Mouse (Mus musculus): Measurements from ENCODE around the gene Grin2b.

Gene Grin2b

DNA sequence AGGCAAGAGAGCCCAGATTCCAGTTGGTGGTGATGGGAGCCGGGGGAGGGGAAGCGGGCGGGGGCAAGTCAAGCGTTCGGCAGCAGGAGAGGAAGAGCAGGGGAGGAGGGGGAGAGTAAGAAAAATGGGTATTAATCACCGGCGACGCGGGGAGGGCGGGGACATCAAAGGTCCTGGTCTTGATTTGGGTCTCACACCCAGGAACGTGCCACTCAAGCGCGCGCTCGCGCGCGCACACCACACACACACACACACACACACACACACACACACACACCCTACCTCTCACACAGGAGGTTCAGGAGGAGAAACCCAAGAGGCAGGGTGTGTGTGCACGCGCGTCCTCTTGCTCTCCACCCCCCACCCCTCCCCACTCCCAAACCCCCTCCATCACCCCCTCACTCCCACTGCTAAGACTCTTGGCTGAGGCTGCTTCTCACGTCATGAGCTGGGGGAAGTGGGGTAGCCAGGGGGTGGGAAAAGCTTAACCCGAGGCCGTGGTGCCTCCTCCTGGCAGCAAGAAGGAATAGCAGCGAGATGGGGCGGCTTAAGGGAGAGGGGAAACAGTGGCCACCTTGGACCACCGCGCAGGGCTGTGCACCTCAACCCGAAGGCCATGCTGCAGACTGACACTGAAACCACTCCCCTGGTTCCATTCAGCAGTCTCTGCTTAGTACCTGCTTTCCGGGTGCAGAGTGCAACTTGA is at the start of gene Grin2b:
Gene Grin2b, minus strand, starts transcription at position 321 of the 706 bp plus-strand sequence.
- DNase-seq (ENCODE audit: low spot score), result no peak

DNA sequence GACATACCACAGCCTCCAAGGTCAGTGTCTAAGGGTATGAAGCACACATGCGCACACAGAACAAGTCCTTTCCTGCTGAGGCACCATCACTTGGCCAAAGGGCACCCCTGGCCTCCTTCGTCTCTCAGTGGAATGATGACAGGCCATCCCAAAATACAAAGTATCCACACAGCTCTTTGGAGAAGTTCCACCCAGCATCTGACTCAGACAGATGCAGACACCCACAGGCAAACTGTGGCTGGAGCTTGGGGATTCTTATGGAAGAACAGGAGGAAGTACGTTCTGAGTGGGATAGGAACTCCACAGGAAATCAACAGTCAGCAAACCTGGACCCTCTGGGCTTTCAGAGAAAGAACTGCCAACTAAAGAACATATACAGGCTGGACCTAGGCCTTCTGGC is 48.6 kb upstream of the Grin2b start:
- no peak for DNase-seq (ENCODE audit: low spot score)

DNA sequence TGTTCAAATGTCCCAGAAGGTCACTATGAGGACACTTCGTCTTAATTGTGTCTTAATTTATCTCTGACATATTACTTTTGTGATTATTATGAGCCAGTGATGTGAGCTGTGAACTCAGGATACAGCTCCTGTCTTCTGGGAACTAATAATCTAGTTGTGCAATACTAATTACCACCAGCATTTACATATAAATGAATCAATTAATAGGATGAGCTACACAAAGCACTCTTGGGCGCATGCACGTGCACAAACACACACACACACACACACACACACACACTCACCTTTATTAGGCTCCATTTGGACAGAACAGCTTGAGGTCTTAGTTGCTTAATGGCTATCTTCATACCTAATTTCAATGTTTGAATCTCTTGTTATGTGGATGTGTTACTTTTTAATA is 37.1 kb upstream of the Grin2b start:
- DNase-seq (ENCODE audit: low spot score), result no peak

DNA sequence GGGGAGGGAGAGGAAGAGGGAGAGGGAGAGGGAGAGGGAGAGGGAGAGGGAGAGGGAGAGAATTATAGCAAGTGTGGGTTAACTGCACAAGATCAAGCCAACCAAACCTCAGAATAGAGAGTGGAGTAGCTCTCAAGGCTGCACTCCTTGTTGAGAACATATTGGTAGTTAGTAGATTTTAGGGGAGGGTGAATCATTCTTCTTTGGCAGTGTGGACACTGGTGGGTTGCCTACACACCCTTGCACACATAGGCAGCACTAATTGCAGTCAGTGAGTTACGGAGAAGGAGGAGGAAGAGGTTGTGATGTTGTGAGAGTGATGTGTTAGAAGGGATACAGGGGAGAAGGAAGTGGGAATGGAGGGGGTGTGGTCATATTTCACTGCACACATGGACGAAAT is 26.5 kb upstream of the Grin2b start:
- DNase-seq (ENCODE audit: low spot score), result no peak

DNA sequence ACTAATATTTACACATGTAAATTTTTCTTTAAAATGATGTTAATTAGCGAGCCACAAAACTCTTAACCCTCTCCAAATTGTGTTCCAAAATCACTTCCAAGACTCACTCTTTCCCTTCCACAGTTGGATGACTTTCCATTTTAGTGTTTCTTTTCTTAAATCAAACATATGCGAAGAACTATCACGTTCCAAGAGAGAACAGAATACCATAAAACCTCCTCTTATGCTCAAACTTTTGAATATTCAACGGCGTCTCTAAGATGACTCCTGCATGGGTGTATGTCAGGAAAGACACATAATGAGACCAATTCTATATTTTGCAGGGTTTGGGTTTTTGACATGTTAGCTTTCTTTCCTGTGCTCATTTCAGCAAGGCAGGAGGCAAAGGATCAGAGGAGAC is 21.3 kb upstream of the Grin2b start:
- DNase-seq (ENCODE audit: low spot score), result no peak

DNA sequence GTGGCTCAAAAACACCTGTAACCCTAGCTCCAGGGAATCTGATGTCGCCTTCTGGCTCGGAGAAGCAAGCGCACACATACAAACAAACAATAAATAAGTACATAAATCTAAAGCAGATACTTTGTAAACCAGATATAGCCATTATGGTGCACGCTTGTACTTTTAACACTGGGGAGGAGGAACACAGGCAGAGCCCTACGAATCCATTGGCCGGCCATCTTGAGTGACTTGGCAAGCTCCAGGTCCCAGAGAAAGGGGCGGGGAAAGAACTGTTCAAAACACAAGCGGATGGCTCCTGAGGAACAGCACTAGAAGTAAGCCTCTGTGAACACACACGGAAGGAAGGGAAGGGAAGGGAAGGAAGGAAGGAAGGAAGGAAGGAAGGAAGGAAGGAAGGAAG is 4.8 kb upstream of the Grin2b start:
- DNase-seq (ENCODE audit: low spot score), result no peak

DNA sequence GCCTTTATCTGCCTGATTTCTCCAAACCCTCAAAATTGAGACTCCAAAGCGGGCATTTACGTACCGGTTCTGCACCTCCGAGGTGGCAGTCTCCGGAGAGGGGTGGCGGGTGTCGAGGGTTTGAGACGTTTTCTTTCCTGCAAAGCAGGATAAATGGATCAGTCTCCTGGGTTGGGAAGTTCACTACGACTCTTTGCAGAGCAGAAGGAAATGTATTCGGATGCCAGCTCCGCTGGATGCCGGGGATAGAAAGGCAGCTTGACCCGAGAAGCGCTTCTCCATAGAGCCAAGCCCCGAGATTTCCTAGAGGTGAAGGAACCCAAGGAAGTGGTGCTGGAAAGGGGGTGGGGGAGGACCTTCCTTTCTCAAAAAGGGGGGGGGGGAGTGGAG is 515 bp downstream of the Grin2b start:
- DNase-seq (ENCODE audit: low spot score), result no peak

DNA sequence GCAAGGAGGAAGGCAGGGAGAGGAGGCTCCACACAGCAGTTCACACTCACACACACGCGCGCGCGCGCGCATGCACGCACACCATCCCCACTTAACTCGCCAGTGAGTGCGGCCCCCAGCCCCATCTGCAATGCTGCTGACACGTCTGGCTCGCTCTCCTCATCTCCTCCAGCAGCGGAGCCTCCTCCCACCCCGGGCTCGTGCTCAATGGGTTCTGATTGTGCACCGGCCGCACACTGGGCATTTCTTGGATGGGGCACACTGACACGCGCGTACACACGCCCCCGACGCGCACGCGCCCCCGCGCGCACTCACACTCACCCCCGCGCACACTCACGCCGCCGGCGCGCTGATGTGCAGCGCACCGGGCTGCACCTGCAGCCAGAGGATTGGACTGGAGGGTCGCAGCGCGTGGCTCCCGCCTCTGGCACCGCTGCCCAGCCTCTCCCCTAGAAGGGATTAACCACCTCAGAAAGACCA is 1.1 kb downstream of the Grin2b start:
- DNase-seq (ENCODE audit: low spot score), result no peak

DNA sequence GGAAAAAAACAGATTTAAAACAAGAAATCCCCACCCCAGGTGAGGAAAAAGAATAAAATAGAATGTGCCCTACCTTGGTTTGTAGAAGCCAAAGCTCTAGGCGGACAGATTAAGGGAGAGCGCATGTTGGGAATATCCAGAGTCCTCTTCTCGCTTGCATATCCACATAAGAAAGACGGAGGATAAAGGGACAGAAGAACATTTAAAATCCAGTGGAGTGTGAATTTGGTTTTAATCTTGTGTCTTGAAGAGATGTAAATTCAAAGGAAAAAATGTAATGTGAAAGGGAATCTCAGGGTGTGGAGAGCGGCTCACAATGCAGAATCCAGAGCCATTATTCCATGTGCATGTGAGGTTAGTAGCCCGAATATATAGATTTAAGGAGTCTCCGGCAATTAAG is 2.0 kb downstream of the Grin2b start:
- DNase-seq (ENCODE audit: low spot score), result no peak

DNA sequence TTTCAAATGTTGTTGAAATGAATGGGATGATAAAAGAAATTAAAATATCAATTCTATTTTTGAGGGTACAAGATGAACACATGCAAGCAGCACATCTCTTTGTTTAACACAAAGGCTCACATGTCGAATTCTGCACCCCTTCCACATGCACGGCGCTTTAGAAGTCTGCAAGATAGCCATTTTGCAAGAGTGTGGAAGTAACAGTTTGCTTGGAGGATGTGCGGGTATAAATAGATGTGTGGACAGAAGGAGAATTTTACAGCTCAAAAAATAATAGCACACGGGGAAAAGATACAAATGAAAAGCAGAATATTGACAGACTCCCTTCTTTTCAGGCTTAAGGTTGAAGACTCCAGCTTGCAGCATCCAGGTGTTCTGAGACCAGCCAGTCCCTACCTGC is 2.9 kb downstream of the Grin2b start:
- DNase-seq (ENCODE audit: low spot score), result no peak

DNA sequence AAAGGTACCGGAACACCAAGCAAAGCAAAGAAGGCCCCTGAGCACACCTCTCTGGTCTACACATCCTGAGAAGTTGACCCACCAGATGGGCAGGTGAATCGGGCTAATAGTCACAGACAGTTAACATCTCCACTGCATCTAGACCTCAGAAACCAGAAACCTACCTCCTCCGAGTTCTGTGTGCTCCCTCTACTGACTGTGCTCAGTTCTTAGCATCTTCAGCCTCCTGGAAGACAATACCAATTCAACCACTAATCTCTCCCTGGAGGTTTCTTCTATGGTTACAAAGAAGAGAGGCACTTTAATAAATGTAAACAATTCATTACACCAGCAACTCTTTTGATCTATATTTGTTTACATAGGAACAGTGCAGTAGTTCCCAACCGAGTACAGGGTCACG is 6.0 kb downstream of the Grin2b start:
- DNase-seq (ENCODE audit: low spot score), result no peak

DNA sequence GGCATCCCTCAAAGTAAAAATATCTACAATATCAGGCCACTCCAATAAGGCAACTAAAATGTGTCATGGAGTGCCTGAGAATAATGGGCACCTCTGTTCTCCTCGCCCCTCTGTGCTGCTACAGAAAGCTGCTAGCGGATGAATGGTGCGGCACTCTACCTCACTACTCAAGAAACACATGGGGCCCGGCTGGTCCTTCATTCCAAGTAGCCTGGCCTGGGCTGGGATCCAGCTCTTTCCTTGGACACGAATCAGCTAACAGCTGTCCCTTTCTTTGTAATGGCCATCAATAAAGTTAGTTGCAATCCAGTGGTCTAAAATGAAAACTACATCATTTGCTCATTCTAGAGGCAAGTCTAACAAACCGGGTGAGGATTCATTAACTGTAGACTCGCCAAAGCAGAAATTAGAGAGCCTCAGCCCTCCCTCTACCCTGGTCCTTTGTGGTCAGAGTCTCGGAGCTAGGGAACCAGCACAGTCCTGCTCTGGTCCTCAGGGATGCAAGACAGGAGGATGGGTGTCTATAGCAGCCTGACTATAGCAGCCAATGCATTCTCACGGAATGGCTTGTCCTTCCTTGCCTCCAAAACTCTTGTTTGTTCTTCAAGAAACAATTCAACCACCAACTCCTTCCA is 7.8 kb downstream of the Grin2b start:
- peak; percentile 12 for DNase-seq (ENCODE audit: low spot score)

DNA sequence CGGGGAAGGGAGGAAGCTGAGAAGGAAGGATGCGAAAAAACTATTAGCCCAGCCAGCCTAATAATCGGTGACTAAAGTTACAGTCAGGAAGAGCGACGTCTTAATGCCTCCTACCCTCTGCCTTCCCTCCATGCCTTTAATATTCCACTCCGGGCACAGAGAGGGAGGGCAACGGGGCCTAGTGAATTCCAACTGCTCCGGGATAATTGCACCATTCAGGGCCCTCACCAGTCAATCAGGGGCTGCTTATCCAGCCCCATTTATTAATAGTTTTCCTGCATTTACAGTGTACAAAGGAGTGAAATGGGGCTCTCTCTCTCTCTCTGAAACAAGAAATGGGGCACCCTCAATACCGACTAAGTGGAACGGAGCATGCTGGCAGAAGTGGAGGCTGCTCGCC is 11.2 kb downstream of the Grin2b start:
- DNase-seq (ENCODE audit: low spot score), result no peak

DNA sequence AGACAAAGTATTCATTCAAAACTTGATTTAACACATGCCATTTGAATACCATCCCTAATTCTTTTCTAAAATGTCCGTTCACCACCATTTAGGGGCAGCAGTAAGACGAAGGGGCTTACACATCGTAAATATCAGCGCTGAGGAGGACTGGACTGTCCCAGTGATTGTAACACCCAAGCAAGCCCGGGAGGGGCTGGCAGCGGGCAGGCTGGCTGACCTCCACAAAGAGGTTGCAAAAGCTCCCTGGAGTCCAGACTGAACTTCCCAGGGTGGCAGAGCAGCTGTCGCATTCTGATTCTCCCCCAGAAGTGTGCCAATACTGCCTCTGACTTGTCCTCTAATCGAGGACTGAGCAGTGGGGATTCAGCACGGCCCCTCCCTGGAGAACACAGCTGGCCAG is 19.9 kb downstream of the Grin2b start:
- DNase-seq (ENCODE audit: low spot score), result no peak

DNA sequence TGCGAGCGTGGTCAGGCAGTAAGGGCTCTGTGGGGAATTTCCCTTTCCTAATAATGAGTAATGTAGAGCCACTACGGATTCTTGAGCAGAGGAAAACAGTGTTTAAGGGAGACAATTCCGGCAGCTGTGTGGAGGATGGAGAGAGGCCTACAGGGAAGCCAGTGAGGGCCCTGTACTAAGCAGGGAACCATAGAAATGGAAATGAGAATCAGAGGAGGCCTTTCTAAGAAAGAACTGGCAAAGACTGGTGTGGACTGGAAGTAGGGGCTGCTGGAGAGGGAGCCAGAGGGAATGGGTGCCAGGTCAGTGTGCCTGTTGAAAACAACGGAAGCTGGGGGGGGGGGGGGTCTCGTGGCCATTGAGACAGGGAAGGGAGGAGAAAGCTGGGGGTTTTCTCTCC is 23.2 kb downstream of the Grin2b start:
- DNase-seq (ENCODE audit: low spot score), result no peak

DNA sequence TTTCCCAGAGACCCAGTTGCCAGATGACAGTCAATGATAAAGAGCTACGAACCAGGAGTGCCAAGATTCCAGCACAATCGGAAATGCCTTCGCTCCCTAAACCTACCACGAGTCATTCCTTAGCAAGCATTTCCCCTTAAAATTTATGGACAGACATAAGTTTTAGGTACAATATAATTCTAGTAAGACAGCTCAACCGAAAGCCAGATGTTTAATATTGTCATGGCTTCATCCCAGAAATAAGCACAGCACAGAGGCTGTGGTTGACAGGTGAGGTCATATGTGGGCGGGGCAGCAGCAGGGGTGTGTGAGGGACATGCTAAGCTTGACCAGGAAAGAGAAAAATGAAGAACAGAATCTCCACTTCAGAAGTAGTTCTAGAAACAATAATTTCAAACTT is 33.3 kb downstream of the Grin2b start:
- no peak for DNase-seq (ENCODE audit: low spot score)

DNA sequence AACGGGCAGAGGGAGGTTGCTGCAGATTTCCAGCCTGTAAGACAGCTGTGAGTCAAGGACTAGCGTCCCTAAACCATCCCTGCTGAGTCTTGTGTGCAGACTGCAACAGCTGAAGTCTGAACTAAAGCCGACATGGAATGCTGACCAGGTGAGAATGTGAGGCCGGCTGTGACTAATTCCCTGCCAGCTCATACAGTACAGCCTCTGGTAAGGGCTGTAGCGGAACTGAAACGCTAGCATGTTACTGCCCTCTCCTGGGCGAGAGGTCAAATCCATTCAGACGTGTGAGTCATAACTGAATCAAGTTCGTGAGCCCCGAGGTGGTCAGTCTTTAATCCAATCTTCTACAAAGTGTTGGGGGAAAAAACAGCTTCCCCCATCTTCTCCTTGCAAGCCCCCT is 42.9 kb downstream of the Grin2b start:
- DNase-seq (ENCODE audit: low spot score), result peak; percentile 26

DNA sequence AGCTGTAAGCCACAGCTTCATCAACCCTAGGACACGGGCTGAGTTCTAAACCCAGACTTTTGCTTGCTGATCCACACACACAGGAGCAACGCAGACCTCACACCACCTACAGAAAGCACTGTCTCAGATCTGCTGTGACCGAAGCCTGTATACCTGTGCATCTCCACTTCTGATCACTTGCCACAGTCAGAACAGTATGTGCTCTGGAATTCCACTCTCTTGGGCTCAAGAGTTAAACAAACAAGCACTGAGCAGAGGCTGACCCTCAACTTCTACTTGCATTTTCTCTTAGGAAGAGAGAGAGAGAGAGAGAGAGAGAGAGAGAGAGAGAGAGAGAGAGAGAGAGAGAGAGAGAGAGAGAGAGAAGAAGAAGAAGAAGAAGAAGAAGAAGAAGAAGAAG is 50.7 kb downstream of the Grin2b start:
- DNase-seq (ENCODE audit: low spot score), result peak; percentile 14

DNA sequence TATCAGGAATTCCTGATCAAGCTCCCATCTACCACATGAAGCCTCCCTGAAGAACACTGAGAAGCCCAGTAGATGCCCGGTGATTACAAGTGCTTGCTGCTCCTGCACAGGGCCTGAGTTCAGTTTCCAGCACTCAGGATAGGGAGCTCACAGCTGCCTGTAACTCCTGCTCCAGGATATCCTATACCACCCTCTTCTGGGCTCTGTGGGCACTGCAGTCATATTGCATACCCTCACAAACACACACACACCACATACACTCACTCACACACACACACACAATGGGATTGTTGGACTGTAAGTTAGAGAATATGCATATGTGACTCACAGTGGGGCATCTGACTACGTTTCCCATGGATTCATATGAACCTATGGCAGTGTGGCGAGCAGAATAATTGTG is 55.9 kb downstream of the Grin2b start:
- no peak for DNase-seq (ENCODE audit: low spot score)

DNA sequence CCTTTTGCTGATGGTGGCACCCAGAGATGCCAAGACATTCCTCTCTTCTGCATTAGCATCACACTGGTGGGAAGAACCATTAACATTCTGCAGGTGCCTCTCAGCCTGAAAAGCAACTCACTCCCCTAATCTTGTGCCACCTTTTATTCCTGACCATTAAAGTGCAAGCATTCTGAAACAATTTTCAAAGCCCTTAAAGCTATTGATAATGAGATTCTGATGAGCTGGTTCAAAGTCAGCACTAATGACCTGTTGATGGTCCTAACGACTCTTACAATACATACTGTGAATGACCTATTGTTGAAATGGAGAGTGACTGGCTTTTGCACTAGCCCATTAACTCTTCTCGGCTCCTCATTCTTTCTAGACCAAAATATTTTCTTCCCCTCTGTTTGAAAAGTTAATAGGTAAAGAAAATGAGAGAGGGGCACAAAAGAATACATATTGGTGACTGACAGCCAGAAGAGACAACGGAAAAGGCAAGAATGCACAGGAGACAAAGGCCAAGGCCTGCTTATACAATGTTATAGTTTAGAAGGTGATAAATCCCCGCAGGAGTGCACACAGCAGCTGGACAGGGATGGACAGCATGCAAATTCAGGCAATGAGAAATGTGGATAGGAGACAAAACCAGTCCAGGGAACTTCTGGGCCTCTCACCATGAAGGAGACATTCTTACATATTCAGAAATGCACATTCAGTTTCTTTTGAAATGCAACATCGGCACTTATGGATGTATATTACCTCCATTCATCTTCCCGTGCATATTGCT is 59.5 kb downstream of the Grin2b start:
- DNase-seq (ENCODE audit: low spot score), result no peak

DNA sequence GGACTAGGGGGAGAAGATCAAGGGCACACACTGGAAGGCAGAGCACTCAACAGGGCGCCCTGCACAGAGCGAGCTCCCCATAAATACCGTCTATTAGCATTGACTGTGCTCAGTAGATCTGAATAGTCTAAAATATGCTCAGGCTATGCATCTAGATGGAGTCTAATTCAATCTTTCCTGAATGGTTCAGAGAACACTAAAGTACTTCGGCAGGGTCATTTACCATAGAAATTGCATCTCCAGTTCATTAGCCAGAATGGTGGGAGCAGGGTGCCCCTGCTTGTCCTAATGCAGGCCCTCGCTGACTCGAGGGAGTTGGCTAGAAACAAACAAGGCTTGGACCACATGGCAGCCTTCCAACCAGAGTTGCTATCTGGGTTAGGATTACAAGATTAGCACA is 64.1 kb downstream of the Grin2b start:
- DNase-seq (ENCODE audit: low spot score), result no peak

DNA sequence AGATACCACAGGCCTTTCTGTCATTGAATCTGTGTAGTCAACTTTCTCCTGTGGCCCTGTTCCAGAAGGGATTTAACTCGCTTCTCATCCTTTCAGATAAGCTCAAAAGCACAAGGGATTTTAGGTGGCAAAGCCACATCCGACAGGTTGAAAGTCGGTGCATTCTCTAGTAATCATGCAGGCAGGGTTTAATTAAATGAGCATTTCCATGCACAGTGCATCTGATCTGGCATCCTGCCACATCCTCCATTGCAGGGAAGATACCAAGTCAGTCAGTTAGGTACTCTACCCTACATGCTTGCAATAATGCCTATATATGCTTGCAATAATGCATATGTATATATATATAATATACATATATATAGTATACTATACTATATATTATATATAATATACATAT is 64.8 kb downstream of the Grin2b start:
- DNase-seq (ENCODE audit: low spot score), result no peak

DNA sequence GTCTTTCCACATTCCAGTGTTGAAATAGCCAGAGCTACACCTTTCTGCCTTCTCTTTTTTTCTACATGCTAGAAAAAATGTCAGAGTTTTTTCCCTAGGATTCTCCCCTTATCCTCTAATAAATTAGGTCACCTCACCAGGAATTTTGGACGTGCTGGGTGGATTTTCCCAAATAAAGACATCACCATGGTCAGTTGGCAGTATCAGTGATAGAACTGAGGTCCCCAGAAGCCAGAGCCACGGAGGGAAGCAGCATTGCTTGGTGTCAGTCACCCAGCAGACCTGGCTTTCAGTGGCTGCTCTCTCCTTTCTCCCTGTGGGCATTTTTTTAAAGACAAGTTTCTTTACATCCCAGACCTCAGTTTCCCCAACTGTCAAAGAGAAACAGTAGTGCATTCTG is 68.1 kb downstream of the Grin2b start:
- DNase-seq (ENCODE audit: low spot score), result no peak

Measured in lung, postnatal 25 days (tissue).